Mouse (Mus musculus) Muller cell, postnatal 12 days (primary cell): ENCODE data around the gene Dnajb8.

Experiments
- DNase-seq: peaks from one replicate; pipeline ENCODE4 v3.0.0-alpha.2; 2015; ENCODE audit errors: inconsistent ontology term

Dnajb8 gene

DNA sequence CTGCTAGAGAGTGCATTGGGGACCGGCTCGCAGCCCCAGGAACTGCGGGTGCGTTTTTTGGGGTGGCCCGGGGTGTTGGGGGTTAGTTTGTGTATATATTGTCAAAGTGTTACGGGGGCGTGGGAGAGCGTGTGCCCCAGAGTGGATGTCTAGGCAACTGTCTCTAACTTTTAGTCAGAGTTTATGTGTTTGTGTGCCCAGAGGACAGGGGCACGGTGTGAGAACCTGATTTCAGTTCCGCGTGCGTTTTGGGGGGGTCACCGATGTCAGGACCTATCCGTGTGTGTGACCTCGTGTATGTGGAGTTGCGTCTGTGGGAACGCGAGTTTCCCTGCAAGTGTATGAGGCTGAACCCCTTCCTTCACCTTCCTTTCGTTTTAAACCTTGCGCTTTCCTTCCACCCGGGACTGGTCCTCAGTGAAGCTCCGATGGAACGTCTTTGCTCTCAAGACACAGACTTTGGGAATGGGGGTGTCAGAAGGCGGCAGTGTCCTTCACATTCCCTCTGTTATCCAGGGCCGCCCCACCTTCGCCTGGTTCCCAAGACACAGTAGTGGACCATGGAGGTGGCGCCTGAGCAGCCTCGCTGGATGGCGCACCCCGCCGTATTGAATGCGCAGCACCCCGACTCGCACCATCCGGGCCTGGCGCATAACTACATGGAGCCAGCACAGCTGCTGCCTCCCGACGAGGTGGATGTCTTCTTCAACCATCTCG, 22.9 kb upstream of the Dnajb8 start:
- DNase-seq: no peak

DNA sequence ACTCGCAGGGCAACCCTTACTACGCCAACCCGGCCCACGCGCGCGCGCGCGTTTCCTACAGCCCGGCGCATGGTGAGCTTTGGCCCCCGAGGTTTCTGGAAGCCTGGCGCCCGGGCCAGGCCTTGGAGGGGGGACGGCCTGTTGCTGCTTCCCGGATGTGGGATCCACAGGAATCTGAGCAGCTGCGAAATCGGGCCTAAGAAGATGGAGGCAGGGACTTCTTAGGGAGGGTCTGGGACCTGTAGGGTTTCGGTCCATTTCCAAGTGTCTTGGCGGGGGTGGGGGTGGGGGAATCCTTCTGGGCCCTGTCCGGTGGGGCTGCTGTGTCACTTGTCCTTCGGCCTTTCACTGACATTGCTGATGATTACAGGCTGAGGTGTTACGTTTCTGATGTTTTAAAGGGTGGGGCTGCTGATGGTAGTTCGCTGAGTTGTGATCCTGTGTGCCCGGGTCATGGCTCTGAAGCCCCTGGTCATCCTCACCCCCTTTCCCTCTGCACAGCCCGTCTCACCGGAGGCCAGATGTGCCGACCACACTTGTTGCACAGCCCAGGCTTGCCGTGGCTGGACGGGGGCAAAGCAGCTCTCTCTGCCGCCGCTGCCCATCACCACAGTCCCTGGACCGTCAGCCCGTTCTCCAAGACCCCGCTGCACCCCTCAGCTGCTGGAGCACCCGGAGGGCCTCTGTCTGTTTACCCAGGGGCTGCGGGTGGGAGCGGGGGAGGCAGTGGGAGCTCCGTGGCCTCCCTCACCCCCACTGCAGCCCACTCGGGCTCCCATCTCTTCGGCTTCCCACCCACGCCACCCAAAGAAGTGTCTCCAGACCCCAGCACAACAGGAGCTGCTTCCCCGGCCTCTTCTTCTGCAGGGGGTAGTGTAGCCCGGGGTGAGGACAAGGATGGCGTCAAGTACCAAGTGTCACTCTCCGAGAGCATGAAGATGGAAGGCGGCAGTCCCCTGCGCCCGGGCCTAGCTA, 22.1 kb upstream of the Dnajb8 start:
- DNase-seq: no peak

- DNase-seq: no peak
Measured at GRCm38 (mm10) chr6:88200693-88201609, 21.1 kb upstream of the Dnajb8 start.

- DNase-seq: no peak
Measured at GRCm38 (mm10) chr6:88201926-88202700, 20.0 kb upstream of the Dnajb8 start.

GRCm38 (mm10) chr6:88202921-88203690, 19.0 kb upstream of the Dnajb8 start:
- DNase-seq: peak; percentile 59

- DNase-seq: no peak
Measured at GRCm38 (mm10) chr6:88203791-88204405, 18.2 kb upstream of the Dnajb8 start.

- no peak for DNase-seq
Measured at GRCm38 (mm10) chr6:88204531-88205385, 17.3 kb upstream of the Dnajb8 start.

DNA sequence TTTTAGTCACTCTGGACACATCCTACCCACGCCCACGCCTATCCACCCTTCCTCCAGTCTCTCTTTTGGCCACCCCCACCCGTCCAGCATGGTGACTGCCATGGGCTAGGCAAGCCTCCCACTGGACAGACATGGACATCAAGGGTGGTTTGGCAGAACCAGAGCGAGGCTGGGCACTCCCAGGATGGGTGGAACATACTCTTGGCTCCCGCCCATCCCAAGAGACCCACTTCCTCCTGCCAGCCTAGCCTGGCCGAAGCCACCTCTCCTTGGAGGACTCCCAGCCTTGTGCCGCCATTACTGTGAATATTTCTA, 16.7 kb upstream of the Dnajb8 start:
- no peak for DNase-seq

DNA sequence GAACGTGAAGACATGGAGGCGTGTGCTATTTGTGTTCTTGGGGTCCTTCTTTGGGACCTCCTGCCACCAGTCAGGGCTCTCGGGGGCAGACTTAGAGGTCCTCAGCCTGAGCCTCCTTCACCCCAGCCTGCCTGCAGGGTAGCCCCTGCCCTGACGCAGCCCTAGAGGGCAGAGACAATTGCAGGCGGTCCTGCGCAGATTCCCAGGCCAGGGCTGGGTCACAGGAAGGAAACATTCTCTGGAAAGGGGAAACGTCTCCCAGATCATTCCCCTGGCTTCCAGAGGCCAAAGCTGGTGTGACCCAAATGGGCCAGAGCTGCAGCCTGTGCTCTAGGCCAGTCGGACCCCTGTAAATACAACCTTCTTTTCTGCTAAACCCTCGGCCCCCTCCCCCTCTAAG, 16.1 kb upstream of the Dnajb8 start:
- no peak for DNase-seq

DNA sequence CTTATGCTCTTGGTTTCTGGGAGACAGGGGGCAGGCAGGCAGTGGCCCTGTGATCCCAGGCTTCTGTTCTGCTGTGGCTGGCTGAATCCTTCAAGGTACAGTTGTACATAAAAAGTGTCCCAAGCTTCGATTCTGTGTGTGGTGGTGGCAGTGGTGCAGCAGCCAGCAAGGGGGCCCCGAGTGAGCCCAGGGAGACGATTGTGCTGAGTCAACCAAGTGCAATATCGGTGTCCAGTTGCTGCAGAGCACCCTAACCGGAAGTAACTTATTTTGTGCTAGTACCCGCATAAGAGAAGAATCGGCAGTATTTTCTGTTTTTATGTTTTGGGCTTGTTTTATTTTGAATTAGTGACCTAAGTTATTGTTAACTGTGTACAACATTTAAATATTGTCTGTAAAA, 15.5 kb upstream of the Dnajb8 start:
- DNase-seq: no peak

GRCm38 (mm10) chr6:88207403-88208033, 14.6 kb upstream of the Dnajb8 start:
- DNase-seq: no peak

DNA sequence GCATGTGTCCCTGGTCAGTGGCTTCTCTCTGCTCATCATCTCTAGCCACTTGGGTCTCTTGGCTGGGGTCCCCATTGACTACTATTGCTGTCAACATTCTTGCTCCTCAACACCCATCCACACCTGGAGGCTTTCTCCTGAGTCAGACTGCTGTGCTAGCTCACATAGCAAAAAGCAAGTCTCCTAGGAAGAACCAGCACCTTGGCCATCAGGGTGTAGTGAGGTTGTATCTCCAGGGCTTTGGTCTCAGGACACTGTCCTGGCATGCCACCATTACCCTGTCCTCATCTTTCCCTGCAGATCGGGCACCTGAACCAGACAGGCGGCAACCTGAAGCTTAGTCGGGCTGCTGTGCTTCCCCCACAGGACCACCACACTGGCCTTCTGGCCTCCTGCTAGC, 13.7 kb upstream of the Dnajb8 start:
- DNase-seq: no peak

- no peak for DNase-seq
Measured at GRCm38 (mm10) chr6:88209453-88209852, 12.6 kb upstream of the Dnajb8 start.

DNA sequence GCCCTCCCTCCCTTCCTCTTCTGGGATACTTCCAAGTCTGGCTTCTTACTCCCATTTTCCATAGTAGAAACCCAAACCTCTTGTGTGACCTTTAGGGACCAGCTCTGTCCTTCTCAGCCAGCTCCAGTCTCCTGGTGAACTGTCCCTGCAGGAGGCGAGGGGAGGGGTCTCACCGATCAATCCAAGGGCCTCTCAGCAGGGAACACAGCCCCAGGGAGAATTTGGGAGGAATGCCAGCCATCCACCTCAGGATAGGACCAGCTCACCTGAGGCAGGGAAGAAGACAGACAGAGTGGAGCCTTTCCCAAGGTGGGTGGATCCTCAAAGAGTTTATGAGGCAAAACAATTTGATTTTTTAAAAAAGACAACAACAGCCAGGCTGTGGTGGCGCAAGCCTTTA, 11.9 kb upstream of the Dnajb8 start:
- DNase-seq: no peak

- no peak for DNase-seq
Measured at GRCm38 (mm10) chr6:88215797-88216196, 6.3 kb upstream of the Dnajb8 start.

- DNase-seq: no peak
Measured at GRCm38 (mm10) chr6:88216199-88216598, 5.9 kb upstream of the Dnajb8 start.

DNA sequence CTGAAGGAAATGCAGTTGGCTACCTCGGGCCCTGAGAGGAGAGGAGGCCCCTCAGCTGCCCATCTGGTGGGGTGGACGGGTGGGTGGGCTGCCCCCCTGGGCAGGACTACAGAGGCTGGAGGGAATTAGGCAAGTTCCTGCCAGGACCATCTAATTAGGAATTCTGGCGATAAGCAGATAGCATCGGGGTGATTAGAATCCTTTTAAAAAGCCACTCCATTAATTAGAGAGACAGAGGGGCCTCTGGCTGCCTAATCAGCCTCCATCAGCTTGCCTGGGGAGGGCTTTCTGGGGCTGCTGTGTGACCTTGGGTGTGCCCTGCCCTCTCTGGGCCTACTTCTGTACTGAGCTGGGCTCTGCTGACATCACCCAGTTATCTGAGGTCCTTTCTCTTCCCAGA, 3.0 kb upstream of the Dnajb8 start:
- DNase-seq: no peak

- no peak for DNase-seq
Measured at GRCm38 (mm10) chr6:88226570-88226994, 4.5 kb downstream of the Dnajb8 start.

DNA sequence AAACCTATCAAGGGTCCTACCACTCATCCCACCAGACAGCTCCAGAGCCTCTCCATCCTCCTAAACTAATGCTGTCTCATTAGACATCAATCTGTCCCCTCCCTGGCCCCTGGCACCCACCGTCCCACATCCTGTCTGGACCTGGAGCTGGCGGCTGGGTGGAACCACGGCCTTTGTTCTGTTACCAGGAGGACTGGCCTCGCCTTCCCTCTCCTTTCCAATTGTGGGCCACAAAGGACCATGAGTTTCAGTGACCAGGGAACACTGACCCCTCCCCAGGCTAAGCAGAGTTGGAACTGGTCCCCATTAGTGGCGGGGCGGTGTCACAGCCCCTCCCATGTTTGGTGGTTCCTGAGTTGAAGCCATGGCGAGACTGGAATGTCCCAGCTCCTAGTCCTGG, 5.5 kb downstream of the Dnajb8 start:
- no peak for DNase-seq
